8 mouse cellular contexts compared by ENCODE assay signal in genomic region chr7:16119569-16120261, GRCm38 (mm10). TPM values are rescaled to one million over a fixed set of nuclear protein-coding genes. Genes with fewer than 3 reads are reported as not detected.
DNase-seq lines count a peak whose midpoint lies in the region; ATAC-seq and TF ChIP-seq lines count a peak whose summit lies in the region.

Gene Kptn, plus strand, starts transcription at chr7:16119895.

- H3K27ac ChIP-seq in hindbrain, embryonic 13.5 days = peak within 1 kb of the TSS; percentile 94

- H3K4me2 ChIP-seq in hindbrain, embryonic 13.5 days = peak within 1 kb of the TSS; percentile 56

- no peaks in the 10 kb centered on the region for H3K27me3 ChIP-seq in Patski
- H3K27me3 ChIP-seq in hindbrain, embryonic 13.5 days = no peaks in the 10 kb centered on the region

- peak within 1 kb of the TSS; percentile 80 for H3K9ac ChIP-seq in hindbrain, embryonic 13.5 days

- 1% methylated on average over 33 of the region's 33 CpGs for WGBS in hindbrain, embryonic 13.5 days

- H3K4me1 ChIP-seq in hindbrain, embryonic 13.5 days (replicated peaks) = peaks cover 15% of the 10 kb centered on the region

- in situ Hi-C loops in Patski (cut with MboI; ENCODE audit: low pct_unique_long_range_greater_than_20kb) = no loop called here

- ATAC-seq in Patski = peak; percentile 66
- peak; percentile 88 for ATAC-seq in hindbrain, embryonic 13.5 days (ENCODE audit: low FRiP score)

- peaks cover 49% of the 10 kb centered on the region for H3K36me3 ChIP-seq in hindbrain, embryonic 13.5 days

- CTCF ChIA-PET in Patski (lab: Charles Lee) = interaction anchor here (0.8 to 2.8 kb wide), 4 partner anchors 15 to 37 kb away, joined by 3 to 18 read pairs (median 4); partner anchors contain the start of gene Napa

- POLR2A ChIA-PET in Patski (lab: Charles Lee) = interaction anchor here (0.8 to 1.3 kb wide), 2 partner anchors 15 to 16 kb away, joined by 3 to 5 read pairs; no protein-coding TSS in a partner anchor

- H3K4me3 ChIP-seq in hindbrain, embryonic 13.5 days = peak within 1 kb of the TSS; percentile 67

- no peaks in the 10 kb centered on the region for H3K9me3 ChIP-seq in hindbrain, embryonic 13.5 days

- peak; percentile 67 for DNase-seq in Patski (ENCODE audit: low read depth, low spot score)
- peak; percentile 97 for DNase-seq in cerebellum, postnatal 14 days
- DNase-seq in frontal cortex, postnatal 14 days (ENCODE audit: low spot score in 2 of 2) = peak; percentile 88 to 90
- DNase-seq in layer of hippocampus, postnatal 25 days (ENCODE audit: extremely low spot score in 1 of 2, low spot score in 1 of 2) = peak; percentile 93 to 97
- peak; percentile 92 for DNase-seq in lung, postnatal 25 days (ENCODE audit: low spot score)
- peak; percentile 95 for DNase-seq in retina, embryonic 14.5 days (ENCODE audit: low spot score)
- DNase-seq in thymus, postnatal 4 days = peak; percentile 94

- TF ChIP-seq CTCF in Patski (IDR thresholded peaks at IDR 0.05) = no peak

RNA-seq across cellular contexts. Expression of gene Kptn, which starts in this region (rescaled TPM):
- polyA plus RNA-seq in Patski (2021) = 25.8 TPM
- polyA plus RNA-seq in hindbrain, embryonic 13.5 days (2015; fragmentation: Nextera tagmentation; extraction: Ambion mirVana) = 37.3 and 42.2 TPM in 2 replicates
- 10 to 100 TPM; 32.3 to 37.8 TPM for total RNA-seq in layer of hippocampus, postnatal 25 days (2021)

Comparison
In these comparisons a context has a peak if more than half of its experiments do, and no peak if none do; other contexts are left out.
1. Peak in every context shown above with its lines: DNase-seq, ATAC-seq, H3K4me3 ChIP-seq and H3K27ac ChIP-seq.